Mouse (Mus musculus): Measurements from ENCODE around the gene Aox3.

DNA sequence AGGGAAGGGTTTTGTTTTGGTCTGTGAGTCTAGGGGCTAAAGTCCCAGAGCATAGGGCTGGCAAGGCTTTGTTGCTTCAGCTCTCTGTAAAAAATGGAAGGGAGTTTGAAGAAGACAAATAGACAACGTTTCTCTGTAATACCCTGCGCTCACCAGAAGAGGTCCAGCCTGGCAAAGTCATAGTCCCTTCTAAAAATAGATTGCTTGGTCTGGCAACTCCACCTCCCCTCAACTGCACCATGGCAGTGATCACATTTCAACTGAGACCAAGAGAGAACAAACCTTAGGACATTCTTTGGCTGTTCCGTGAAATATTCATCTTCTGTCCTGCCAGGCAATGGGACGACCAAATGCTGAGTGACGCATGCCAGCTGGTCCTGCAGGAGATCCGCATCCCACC is 127.4 kb downstream of the Aox3 start:
- TF ChIP-seq EP300 (IDR thresholded peaks at IDR 0.05; ENCODE audit: low read depth in 1 of 2, low read length in 2 of 2) (no peak), CTCF (IDR thresholded peaks at IDR 0.05 in 2 of 3, conservative IDR thresholded peaks at IDR 0.05 in 1 of 3; ENCODE audit: control insufficient read depth in 1 of 3, insufficient read depth in 1 of 3, low read depth in 2 of 3, low read length in 3 of 3, poor library complexity in 1 of 3, severe bottlenecking in 1 of 3) (no peak), E2F4 (IDR thresholded peaks at IDR 0.05; ENCODE audit: borderline replicate concordance, low read depth, low read length) (no peak), NELFE (IDR thresholded peaks at IDR 0.05; ENCODE audit: low read depth, low read length) (no peak), MAX (IDR thresholded peaks at IDR 0.05; ENCODE audit: low read length) (no peak), GATA1 (IDR thresholded peaks at IDR 0.05; ENCODE audit: low read depth, low read length) (no peak), USF1 (IDR thresholded peaks at IDR 0.05; ENCODE audit: low read depth, low read length) (no peak), POLR2A (IDR thresholded peaks at IDR 0.05; ENCODE audit: control insufficient read depth in 1 of 2, insufficient read depth in 1 of 2, low read depth in 1 of 2, low read length in 2 of 2, poor library complexity in 1 of 2) (no peak), MYC (IDR thresholded peaks at IDR 0.05; ENCODE audit: low read depth, low read length) (no peak)

Data from MEL (cell line).